Mouse (Mus musculus): ENCODE data around the gene Tmprss11a. TPM values are rescaled to one million over a fixed set of nuclear protein-coding genes. Genes with fewer than 3 reads are reported as not detected.

The Tmprss11a gene
- polyA plus RNA-seq, 1 experiment: not detected

DNA sequence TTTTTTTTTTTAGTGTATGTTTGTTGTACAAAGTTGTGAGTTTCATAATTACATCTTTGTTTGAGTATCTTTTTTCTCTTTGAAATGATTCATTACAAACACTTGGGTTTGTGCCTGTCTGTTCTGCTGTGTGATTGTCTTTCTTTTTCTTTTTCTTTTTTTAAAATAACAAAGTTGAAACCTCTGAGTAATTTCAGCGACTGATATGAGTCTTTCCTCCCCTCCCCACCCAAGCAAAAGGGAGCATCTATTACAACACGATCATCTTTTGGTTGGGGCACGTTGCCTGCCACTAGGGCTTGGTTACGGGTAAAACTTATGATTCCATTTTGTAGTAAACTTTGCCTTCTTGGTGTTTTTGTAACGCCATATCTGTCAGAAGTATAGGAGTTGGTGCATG lies 37.7 kb downstream of the Tmprss11a start:
- Histone ChIP-seq H3K4me3 (ENCODE audit: insufficient read depth, low read length) (no peak overlapping the region), H3K27ac (ENCODE audit: insufficient read depth, low read length) (no peak overlapping the region), H3K4me1 (ENCODE audit: control insufficient read depth, insufficient read depth, low read length) (no peaks in the 10 kb centered on the region)
- TF ChIP-seq CTCF (IDR thresholded peaks at IDR 0.05; ENCODE audit: borderline replicate concordance, insufficient read depth, low read length): no peak
- no peak for TF ChIP-seq POLR2A (IDR thresholded peaks at IDR 0.05; ENCODE audit: low read depth, low read length)

DNA sequence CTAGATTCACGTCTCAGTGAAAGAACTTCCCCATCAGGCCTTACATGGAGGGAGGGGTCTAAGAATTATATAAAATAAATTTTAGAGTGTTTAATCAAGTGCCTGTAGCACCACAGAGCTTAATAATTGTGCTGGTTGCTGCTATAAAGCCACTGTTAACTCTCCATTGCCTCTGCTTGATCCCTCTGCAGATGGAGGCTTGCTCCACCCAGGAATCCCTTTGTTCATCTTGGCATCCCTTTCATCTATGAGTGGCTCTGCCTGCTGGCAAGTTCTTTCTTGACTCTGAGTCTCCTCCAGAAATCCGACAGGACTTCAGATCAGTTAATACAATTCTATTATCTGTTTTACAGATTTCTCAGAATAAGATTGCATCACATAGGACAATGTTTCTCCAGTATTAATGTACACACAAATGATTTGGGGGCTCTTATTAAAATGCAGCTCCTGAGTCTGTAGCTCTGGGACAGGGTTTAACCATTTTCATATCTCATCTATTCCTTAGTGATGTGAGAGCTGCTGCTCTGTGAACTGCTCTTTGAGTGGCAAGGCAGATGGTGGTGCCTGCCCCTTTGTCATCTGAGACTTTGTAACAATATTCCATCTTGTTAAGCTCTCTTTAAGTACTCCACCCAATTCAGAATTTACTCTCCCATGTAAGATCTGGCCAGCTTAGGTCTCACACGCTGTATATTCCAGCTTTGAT lies 47.3 kb downstream of the Tmprss11a start:
- no peak overlapping the region for H3K4me3 ChIP-seq (ENCODE audit: insufficient read depth, low read length)
- TF ChIP-seq POLR2A (IDR thresholded peaks at IDR 0.05; ENCODE audit: low read depth, low read length) (no peak), CTCF (IDR thresholded peaks at IDR 0.05; ENCODE audit: borderline replicate concordance, insufficient read depth, low read length) (no peak)

GRCm38 (mm10) chr5:86419494-86419893 lies 49.3 kb downstream of the Tmprss11a start:
- Histone ChIP-seq H3K4me3 (ENCODE audit: insufficient read depth, low read length) (no peak overlapping the region), H3K4me1 (ENCODE audit: control insufficient read depth, insufficient read depth, low read length) (no peaks in the 10 kb centered on the region), H3K27ac (ENCODE audit: insufficient read depth, low read length) (no peak overlapping the region)
- no peak for TF ChIP-seq CTCF (IDR thresholded peaks at IDR 0.05; ENCODE audit: borderline replicate concordance, insufficient read depth, low read length)
- no peak for TF ChIP-seq POLR2A (IDR thresholded peaks at IDR 0.05; ENCODE audit: low read depth, low read length)

More for the DNA sequence above, 47.3 kb downstream of the Tmprss11a start:
- Histone ChIP-seq H3K4me1 (ENCODE audit: control insufficient read depth, insufficient read depth, low read length) (no peaks in the 10 kb centered on the region), H3K27ac (ENCODE audit: insufficient read depth, low read length) (no peak overlapping the region)

DNA sequence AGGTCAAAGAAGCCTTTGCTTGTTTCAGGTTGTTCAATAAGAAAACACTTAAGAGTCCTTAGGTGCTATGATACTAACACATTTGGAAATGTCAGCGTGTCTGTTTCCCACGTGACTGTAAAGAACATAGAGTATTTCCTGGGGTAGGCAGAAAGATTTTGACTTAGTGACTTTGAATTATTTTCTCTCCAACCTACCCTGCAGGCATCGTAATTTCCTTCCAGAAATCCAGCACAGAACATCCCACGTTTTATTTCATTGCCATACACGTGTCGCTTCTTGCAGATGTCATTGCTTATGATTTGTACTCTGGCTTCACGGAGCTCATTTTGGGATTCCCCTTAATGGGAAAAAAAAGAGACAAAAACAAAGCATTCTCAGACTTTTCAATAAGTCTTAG lies 54.5 kb downstream of the Tmprss11a start:
- no peak overlapping the region for H3K4me3 ChIP-seq (ENCODE audit: insufficient read depth, low read length)
- H3K4me1 ChIP-seq (ENCODE audit: control insufficient read depth, insufficient read depth, low read length): no peaks in the 10 kb centered on the region
- no peak for TF ChIP-seq CTCF (IDR thresholded peaks at IDR 0.05; ENCODE audit: borderline replicate concordance, insufficient read depth, low read length)
- TF ChIP-seq POLR2A (IDR thresholded peaks at IDR 0.05; ENCODE audit: low read depth, low read length): no peak

GRCm38 (mm10) chr5:86410815-86411214 lies 58.0 kb downstream of the Tmprss11a start:
- H3K27ac ChIP-seq (ENCODE audit: insufficient read depth, low read length): no peak overlapping the region
- TF ChIP-seq POLR2A (IDR thresholded peaks at IDR 0.05; ENCODE audit: low read depth, low read length) (no peak), CTCF (IDR thresholded peaks at IDR 0.05; ENCODE audit: borderline replicate concordance, insufficient read depth, low read length) (no peak)
- no peak overlapping the region for H3K4me3 ChIP-seq (ENCODE audit: insufficient read depth, low read length)
- no peaks in the 10 kb centered on the region for H3K4me1 ChIP-seq (ENCODE audit: control insufficient read depth, insufficient read depth, low read length)

More for the DNA sequence above, 54.5 kb downstream of the Tmprss11a start:
- no peak overlapping the region for H3K27ac ChIP-seq (ENCODE audit: insufficient read depth, low read length)

DNA sequence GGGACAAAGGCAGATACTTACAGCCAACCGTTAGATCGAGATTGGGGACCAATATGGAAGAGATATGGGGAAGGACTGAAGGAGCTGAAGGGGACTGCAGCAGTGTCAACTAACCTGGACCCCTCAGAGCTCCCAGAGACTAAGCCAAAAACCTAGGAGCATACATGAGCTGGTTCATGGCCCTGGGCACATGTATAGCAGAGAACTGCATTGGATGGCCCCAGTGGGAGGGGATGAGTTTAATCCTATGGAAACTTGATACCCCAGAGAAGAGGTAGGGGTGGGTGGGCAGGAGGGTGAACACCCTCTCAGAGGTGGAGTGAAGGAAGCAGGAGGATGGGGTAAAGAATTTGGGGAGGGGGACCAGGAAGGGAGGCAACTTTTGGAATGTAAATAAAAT lies 60.8 kb downstream of the Tmprss11a start:
- H3K4me1 ChIP-seq (ENCODE audit: control insufficient read depth, insufficient read depth, low read length): no peaks in the 10 kb centered on the region
- TF ChIP-seq CTCF (IDR thresholded peaks at IDR 0.05; ENCODE audit: borderline replicate concordance, insufficient read depth, low read length) (no peak), POLR2A (IDR thresholded peaks at IDR 0.05; ENCODE audit: low read depth, low read length) (no peak)
- no peak overlapping the region for H3K4me3 ChIP-seq (ENCODE audit: insufficient read depth, low read length)
- H3K27ac ChIP-seq (ENCODE audit: insufficient read depth, low read length): no peak overlapping the region

DNA sequence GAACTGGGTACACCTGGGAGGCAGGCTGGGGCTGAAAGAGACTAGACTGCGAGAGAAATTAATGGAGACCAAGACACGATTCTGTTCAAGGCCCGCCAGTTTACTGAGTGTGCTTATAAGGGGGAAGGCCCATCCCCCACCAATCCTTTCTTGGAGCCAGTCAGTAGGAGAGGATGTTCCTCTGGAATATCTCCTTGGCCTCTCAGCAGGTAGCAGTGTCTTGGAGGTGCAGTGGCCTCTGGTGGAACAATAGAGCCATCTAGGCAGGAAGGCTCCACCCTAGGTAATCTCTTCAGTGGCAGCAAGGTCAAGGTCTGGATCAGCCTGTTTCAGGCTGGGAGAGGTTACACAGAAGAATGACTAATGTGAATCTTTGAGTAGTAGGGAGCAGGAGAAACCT lies 61.6 kb downstream of the Tmprss11a start:
- TF ChIP-seq CTCF (IDR thresholded peaks at IDR 0.05; ENCODE audit: borderline replicate concordance, insufficient read depth, low read length) (no peak), POLR2A (IDR thresholded peaks at IDR 0.05; ENCODE audit: low read depth, low read length) (no peak)
- Histone ChIP-seq H3K27ac (ENCODE audit: insufficient read depth, low read length) (no peak overlapping the region), H3K4me1 (ENCODE audit: control insufficient read depth, insufficient read depth, low read length) (no peaks in the 10 kb centered on the region), H3K4me3 (ENCODE audit: insufficient read depth, low read length) (no peak overlapping the region)

- Histone ChIP-seq H3K27ac (ENCODE audit: insufficient read depth, low read length) (no peak within 1 kb of the TSS), H3K4me3 (ENCODE audit: insufficient read depth, low read length) (no peak within 1 kb of the TSS), H3K4me1 (ENCODE audit: control insufficient read depth, insufficient read depth, low read length) (no peaks in the 10 kb centered on the region)
- no peak for TF ChIP-seq POLR2A (IDR thresholded peaks at IDR 0.05; ENCODE audit: low read depth, low read length)
- no peak for TF ChIP-seq CTCF (IDR thresholded peaks at IDR 0.05; ENCODE audit: borderline replicate concordance, insufficient read depth, low read length)
Measured at GRCm38 (mm10) chr5:86373320-86373719, 95.5 kb downstream of the Tmprss11a start, which contains the start of gene Tmprss11d. Gene Tmprss11d, minus strand, starts transcription at chr5:86373420.

Other genes with a start within 250 kb of the Tmprss11a start
- not detected in 2 replicates for gene Tmprss11c, start 179.7 kb downstream of the Tmprss11a start, polyA plus RNA-seq (2011; ENCODE audit: insufficient read length, low read depth, missing spikeins)
- gene Tmprss11d, start 95.6 kb downstream of the Tmprss11a start, polyA plus RNA-seq (2011; ENCODE audit: insufficient read length, low read depth, missing spikeins): not detected in 2 replicates
- not detected in 2 replicates for gene Tmprss11g, start 49.6 kb upstream of the Tmprss11a start, polyA plus RNA-seq (2011; ENCODE audit: insufficient read length, low read depth, missing spikeins)
- gene Tmprss11f, start 163.4 kb upstream of the Tmprss11a start, polyA plus RNA-seq (2011; ENCODE audit: insufficient read length, low read depth, missing spikeins): not detected in 2 replicates
- gene Tmprss11b, start 207.4 kb upstream of the Tmprss11a start, polyA plus RNA-seq (2011; ENCODE audit: insufficient read length, low read depth, missing spikeins): not detected in 2 replicates